Mouse (Mus musculus) frontal cortex, postnatal 36 days (tissue): ENCODE data around the gene Peli1.
"Not testable (repeated sequence)": the region's sequence is repeated elsewhere in the genome, so short reads cannot be mapped to it uniquely, and the experiment has no call there.

Experiments used
- DNase-seq, 2 experiments: peaks; one replicate each; pipeline ENCODE4 v3.0.0; 2022; ENCODE audit warnings: low spot score in 2 of 2

Gene Peli1

GRCm38 (mm10) chr11:21151672-21152071 is 60.6 kb downstream of the Peli1 start:
- DNase-seq = no peak

DNA sequence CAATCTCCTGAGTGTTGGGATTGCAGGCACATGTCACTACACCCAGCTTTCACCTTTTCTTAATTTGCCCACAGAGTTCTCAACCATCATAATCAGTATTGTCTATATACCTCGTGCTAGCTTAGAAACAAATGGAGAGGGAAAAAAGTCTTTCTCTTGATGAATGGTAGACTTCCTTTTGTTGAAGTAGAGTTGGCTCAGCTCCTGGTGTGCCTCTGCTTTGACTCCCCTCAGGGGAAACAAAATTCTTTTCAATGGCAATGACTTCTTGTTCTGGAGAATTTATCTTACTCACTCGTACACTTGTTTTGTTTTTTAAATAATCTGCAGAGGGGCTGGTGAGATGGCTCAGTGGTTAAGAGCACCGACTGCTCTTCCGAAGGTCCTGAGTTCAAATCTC is 62.0 kb downstream of the Peli1 start:
- DNase-seq = no peak

- no peak for DNase-seq
Observed at GRCm38 (mm10) chr11:21157595-21157994, 66.5 kb downstream of the Peli1 start.

- peak in 1 of 2 experiments; percentile 55 for DNase-seq
Observed at GRCm38 (mm10) chr11:21162093-21162492, 71.0 kb downstream of the Peli1 start.

DNA sequence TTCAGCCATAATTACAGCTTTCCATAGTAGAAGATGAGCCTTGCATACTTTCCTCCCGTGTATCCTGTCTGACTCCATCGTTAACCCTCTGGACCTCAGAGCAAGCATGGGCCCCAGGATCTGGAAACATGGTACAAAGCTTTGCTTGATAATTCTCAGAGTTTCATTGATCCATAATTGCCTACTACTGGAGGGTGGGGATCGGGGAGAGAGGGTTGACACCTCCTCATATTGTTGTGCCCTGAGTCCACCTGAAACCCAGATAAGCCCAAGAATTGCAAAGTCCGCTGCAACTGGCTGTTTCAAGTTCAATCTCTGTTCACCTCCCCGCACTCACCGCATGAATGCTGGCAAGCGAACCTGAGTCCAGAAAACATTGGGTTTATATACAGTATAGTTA is 72.1 kb downstream of the Peli1 start:
- no peak for DNase-seq

DNA sequence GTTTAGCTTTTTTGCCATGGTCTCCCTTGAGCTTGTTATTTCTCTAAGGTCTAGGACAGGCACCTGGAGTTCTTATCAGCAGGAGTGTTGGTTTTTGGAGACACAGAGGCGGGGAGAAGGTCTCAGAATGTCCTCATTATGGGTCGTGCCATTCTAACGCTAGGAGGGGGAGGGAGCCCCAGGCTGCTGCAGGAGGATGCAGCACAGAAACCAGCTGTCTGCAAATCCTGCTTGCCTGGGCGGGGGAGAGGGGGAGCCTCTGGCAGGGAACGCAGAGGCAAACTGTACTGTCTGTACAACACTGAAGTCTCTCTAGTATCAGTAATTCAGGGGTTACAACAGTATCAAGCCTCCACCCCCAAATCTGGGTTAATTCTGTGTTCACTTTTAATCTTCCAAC is 72.6 kb downstream of the Peli1 start:
- peak; percentile 39 to 44 for DNase-seq

- DNase-seq = no peak
Observed at GRCm38 (mm10) chr11:21164312-21164993, 73.4 kb downstream of the Peli1 start.

GRCm38 (mm10) chr11:21164994-21165560 is 74.0 kb downstream of the Peli1 start:
- no peak for DNase-seq

DNA sequence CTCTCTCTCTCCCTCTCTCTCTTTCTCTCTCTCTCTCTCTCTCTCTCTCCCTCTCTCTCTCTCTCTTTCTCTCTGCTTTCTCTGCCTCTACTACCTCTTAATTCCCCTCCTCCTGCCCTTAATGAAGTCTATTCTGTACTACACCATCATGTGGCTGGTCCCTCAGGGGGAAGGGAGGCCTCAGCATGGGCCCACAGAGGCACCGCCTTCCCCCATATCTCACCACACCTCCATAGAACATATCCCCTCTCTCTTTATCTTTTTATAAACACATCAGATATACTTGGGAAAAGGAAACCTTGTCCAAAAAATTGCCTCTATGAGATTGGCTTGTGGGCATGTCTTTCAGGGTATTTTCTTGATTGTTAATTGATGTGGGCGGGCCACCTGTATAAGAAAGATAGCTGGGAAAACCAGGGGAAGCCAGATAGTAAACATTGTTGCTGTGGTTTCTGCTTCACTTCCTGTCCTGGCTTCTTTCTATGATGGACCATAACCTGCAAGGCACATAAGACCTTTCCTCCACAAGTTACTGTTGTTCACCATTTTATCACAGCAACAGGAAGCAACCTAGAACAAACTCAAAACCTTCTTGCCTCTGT is 75.5 kb downstream of the Peli1 start:
- DNase-seq = no peak

- DNase-seq = no peak
Observed at GRCm38 (mm10) chr11:21168828-21169607, 77.9 kb downstream of the Peli1 start.

DNA sequence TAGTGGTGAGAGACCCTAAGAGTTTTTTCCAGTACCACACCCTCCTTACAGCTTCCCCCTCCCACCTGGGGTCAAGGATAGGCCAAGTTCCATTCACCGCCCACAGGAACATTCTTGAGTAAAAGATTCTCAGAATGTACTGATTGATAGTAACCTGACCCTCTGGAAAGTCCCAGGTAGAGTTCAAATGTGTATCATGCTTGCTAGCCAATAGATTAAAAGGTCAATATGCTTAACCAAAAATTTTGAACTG is 78.4 kb downstream of the Peli1 start:
- DNase-seq = not testable (repeated sequence)

DNA sequence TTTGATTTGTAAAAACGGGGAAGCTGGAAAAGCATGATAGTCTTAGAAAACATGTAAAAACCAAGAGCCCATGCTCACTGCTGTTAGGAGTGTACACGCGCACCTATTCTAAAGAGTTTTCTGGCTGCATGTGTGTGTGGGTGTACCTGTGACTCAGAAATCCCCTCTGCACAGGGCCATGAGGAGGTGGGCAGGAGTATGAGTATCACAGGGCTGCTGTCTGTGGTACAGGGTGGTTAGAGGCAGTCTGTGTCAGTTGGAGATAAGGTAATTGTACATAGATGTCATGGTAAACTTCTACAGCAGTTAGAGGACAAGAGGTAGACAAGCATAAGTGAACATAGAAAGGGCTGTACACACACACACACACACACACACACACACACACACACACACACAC is 81.2 kb downstream of the Peli1 start:
- DNase-seq = no peak

DNA sequence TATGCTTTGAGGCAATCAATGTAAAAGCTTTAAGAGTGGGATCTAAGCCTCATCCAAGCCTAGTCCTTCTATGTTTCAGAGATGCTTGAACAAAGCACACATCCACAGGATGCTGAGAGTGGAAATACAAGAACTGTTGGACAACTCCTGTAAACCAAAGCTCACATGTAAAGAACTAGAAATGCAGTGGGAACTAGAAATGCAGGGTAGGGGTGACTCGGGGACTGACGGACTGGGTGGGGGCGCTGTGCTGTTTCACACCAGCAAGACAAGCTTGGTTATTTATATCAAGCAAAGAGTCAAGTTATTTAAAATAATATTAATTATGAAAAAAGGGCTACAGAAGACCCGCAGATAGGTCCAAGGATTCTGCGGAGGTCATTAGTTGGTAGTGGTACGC is 82.8 kb downstream of the Peli1 start:
- no peak for DNase-seq

- DNase-seq = no peak
Observed at GRCm38 (mm10) chr11:21174396-21174795, 83.3 kb downstream of the Peli1 start.

DNA sequence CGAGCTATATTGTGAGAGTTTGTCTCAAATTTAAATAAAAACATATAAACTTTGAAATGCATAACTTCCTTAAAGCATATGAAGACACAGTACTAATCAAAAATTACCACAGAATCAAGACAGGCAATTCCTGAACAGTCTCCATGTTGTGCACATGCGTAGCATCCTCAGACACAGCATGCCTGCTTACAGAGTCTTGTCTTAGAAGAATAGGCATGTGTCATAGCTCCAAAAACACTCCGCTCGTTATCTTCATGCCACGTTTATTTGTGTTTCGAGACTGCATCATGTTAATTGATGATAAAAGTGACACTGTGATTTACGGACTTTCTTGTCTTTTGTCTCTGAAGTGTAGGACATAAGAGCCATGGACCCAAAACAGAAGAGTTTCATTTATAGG is 84.0 kb downstream of the Peli1 start:
- DNase-seq = no peak

GRCm38 (mm10) chr11:21176491-21176890 is 85.4 kb downstream of the Peli1 start:
- no peak for DNase-seq

GRCm38 (mm10) chr11:21178343-21178742 is 87.3 kb downstream of the Peli1 start:
- peak in 1 of 2 experiments; percentile 56 for DNase-seq

GRCm38 (mm10) chr11:21178998-21179645 is 88.0 kb downstream of the Peli1 start:
- no peak for DNase-seq

GRCm38 (mm10) chr11:21179873-21180272 is 88.8 kb downstream of the Peli1 start:
- DNase-seq = not testable (repeated sequence)

- no peak for DNase-seq
Observed at GRCm38 (mm10) chr11:21180650-21181049, 89.6 kb downstream of the Peli1 start.

DNA sequence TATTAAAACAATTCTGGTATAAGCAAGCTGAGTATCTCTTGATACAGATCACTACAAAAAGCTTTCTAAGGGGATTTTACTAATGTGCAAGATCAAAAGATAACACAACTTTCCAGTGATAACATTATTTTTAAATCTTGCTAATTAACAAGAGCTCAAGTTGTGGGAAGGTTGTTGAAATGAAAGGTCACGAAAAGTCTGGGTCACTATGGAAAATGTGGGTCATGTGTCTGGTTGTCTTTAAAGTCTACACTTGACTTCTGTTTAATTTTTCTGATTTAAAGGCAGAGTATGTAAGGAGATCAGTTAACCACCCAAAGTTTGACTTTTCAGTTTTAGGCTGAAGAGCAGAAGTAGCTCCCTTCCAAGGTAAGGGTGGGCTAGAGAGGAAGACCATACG is 90.5 kb downstream of the Peli1 start:
- no peak for DNase-seq

GRCm38 (mm10) chr11:21182709-21183108 is 91.6 kb downstream of the Peli1 start:
- DNase-seq = no peak
